Mouse (Mus musculus) thymus, adult 2 months (tissue): ENCODE results near the gene Tcam1. TPM values are rescaled to one million over a fixed set of nuclear protein-coding genes. Genes with fewer than 3 reads are reported as not detected.
A peak's percentile ranks its signal among the peaks of the same experiment; 100 is the strongest.
"Not testable (repeated sequence)": the region's sequence is repeated elsewhere in the genome, so short reads cannot be mapped to it uniquely, and the experiment has no call there.

Source experiments
- DNase-seq: peaks from one replicate; pipeline ENCODE4 v3.0.0; 2021
- H3K27ac ChIP-seq: fragments of 200-500 bp; 2 replicates; pipeline ENCODE4 v1.5.1; 2012; ENCODE audit warnings: low read length, control low read depth; ENCODE audit not compliant: control insufficient read depth, insufficient read depth
- H3K27me3 ChIP-seq: fragments of 200-500 bp; 2 replicates; pipeline ENCODE4 v1.6.1; 2012; ENCODE audit warnings: mild to moderate bottlenecking, low read length, moderate library complexity, mixed read lengths; ENCODE audit not compliant: control insufficient read depth, insufficient read depth
- H3K36me3 ChIP-seq: fragments of 200-500 bp; 2 replicates; pipeline ENCODE4 v1.6.1; 2012; ENCODE audit warnings: mild to moderate bottlenecking, low read length, moderate library complexity; ENCODE audit not compliant: control insufficient read depth, insufficient read depth
- H3K4me1 ChIP-seq: fragments of 200-500 bp; replicated peaks from 2 replicates; pipeline ENCODE4 v1.6.1; 2012; ENCODE audit warnings: low read length; ENCODE audit not compliant: control insufficient read depth, insufficient read depth
- H3K4me3 ChIP-seq: fragments of 200-500 bp; 2 replicates; pipeline ENCODE4 v1.5.1; 2012; ENCODE audit warnings: mild to moderate bottlenecking, low read length, control low read depth, moderate library complexity; ENCODE audit not compliant: control insufficient read depth, insufficient read depth
- CTCF ChIP-seq: fragments of 200-500 bp; IDR thresholded peaks from 2 replicates; pipeline ENCODE4 v1.5.1; 2012; ENCODE audit warnings: mild to moderate bottlenecking, control low read depth, low read length, moderate library complexity, borderline replicate concordance; ENCODE audit not compliant: control insufficient read depth, poor library complexity, insufficient read depth; ENCODE audit errors: extremely low read depth
- POLR2A ChIP-seq: fragments of 200-500 bp; IDR thresholded peaks from 2 replicates; pipeline ENCODE4 v1.6.1; 2012; ENCODE audit warnings: mild to moderate bottlenecking, low read length, control low read depth, moderate library complexity; ENCODE audit not compliant: control insufficient read depth, poor library complexity, insufficient read depth; ENCODE audit errors: extremely low read depth
- WGBS: fragments of 180-500 bp; shearing (Covaris S2); methylation state at CpG from one replicate; pipeline ENCODE4 v1.1.7; 2018; 5-methylcytosine and 5-hydroxymethylcytosine counted together
- polyA plus RNA-seq: library from polyadenylated mRNA; depleted of rRNA; stranded (reverse); fragments of >200 nt; gene quantifications from 2 replicates; pipeline ENCODE4 v1.2.3, GENCODE M21; 2012; rRNA removed

Gene Tcam1
- 0.42 and 0.47 TPM in 2 replicates for polyA plus RNA-seq

GRCm38 (mm10) chr11:106276454-106276853, at the start of gene Tcam1:
TSS of gene Tcam1 (plus strand) at chr11:106276672.
- peak; percentile 86; the same call in 1 of the 2 replicates for TF ChIP-seq CTCF
- no peak for TF ChIP-seq POLR2A
- no peak within 1 kb of the TSS for H3K4me3 ChIP-seq
- H3K27me3 ChIP-seq: no peaks in the 10 kb centered on the region
- WGBS: 3% methylated on average over 25 of the region's 25 CpGs
- DNase-seq: peak; percentile 92
- no peak within 1 kb of the TSS for H3K27ac ChIP-seq
- H3K4me1 ChIP-seq: peaks cover 10% of the 10 kb centered on the region
- H3K36me3 ChIP-seq: no peaks in the 10 kb centered on the region

- H3K27ac ChIP-seq, DNase-seq, H3K4me1 ChIP-seq, H3K4me3 ChIP-seq, H3K27me3 ChIP-seq: not testable (repeated sequence)
- WGBS: 89% methylated on average over 8 of the region's 8 CpGs
- H3K36me3 ChIP-seq: peaks cover 83% of the 10 kb centered on the region
These were observed 42.5 kb upstream of the Tcam1 start for GRCm38 (mm10) chr11:106233978-106234377.

- 100% methylated on average over 1 of the region's 1 CpGs for WGBS
- DNase-seq: no peak
- Histone ChIP-seq H3K4me3 (no peak overlapping the region), H3K27me3 (no peaks in the 10 kb centered on the region), H3K27ac (no peak overlapping the region), H3K4me1 (no peaks in the 10 kb centered on the region), H3K36me3 (peaks cover 98% of the 10 kb centered on the region)
- TF ChIP-seq POLR2A (no peak), CTCF (no peak)
These were observed 29.6 kb upstream of the Tcam1 start for GRCm38 (mm10) chr11:106246834-106247233.

DNA sequence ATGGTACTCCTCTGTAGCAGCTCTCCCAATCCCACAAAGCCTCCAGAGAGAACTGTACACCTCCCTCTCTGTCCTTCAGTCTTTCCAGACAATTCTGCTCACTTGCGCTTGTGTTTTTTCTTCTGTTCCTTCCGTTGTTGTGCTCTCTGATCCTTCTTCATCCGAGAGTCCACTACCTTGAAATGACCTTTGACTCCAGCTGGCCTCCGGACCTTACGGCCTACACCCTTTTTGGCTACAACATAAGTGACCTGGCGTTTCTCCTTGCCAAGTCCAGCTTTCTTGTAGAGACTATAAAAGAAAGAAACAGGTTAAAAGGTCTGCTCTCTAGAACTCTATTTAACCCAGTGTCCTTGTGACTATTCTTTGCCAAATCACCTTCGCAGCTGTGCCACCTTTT, 27.1 kb upstream of the Tcam1 start:
- no peak for DNase-seq
- Histone ChIP-seq H3K4me1 (no peaks in the 10 kb centered on the region), H3K27ac (no peak overlapping the region), H3K27me3 (no peaks in the 10 kb centered on the region), H3K36me3 (peaks cover 84% of the 10 kb centered on the region), H3K4me3 (no peak overlapping the region)
- TF ChIP-seq POLR2A (no peak), CTCF (no peak)
- WGBS: 97% methylated on average over 7 of the region's 7 CpGs

- TF ChIP-seq CTCF (no peak), POLR2A (no peak)
- Histone ChIP-seq H3K27ac (no peak overlapping the region), H3K36me3 (peaks cover 30% of the 10 kb centered on the region), H3K4me1 (peaks cover 9% of the 10 kb centered on the region), H3K4me3 (no peak overlapping the region), H3K27me3 (no peaks in the 10 kb centered on the region)
- 18% methylated on average over 2 of the region's 2 CpGs for WGBS
- no peak for DNase-seq
These were observed 21.7 kb upstream of the Tcam1 start for GRCm38 (mm10) chr11:106254767-106255166.

DNA sequence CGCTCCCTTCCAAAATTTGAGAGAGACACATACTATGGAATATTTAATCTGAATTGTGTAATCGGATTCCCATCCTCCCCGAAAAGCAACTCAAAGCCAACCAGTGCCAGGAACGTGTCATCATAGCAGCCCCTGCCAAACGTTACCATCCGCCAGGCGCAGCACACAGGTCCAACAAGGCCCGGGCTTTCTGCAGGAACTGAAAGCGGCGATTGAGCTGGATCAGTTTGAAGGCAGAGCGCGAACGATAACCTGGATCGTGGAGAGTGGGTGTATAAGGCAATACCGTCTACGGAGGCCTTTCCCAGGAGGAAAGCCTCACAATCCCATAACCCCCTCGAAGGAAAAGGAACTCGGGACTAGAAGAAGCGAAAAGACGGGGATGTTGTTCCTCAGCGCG, 21.3 kb upstream of the Tcam1 start:
- peaks cover 9% of the 10 kb centered on the region for H3K4me1 ChIP-seq
- no peaks in the 10 kb centered on the region for H3K27me3 ChIP-seq
- no peak for DNase-seq
- no peak overlapping the region for H3K27ac ChIP-seq
- H3K36me3 ChIP-seq: peaks cover 26% of the 10 kb centered on the region
- 3% methylated on average over 22 of the region's 22 CpGs for WGBS
- 0 out of 2 replicates have a peak, but pooled peaks have one; percentile 40 for TF ChIP-seq POLR2A
- TF ChIP-seq CTCF: no peak
- H3K4me3 ChIP-seq: peak overlapping the region; percentile 53
